Mouse (Mus musculus): ENCODE results near the gene Rab11fip2.

Gene Rab11fip2

GRCm38 (mm10) chr19:59943322-59943871 is at the start of gene Rab11fip2:
Rab11fip2 (minus strand) TSS chr19:59943654.
- peak; percentile 84 to 85 for DNase-seq

- DNase-seq = no peak
Observed at GRCm38 (mm10) chr19:59981588-59981987, 38.1 kb upstream of the Rab11fip2 start.

GRCm38 (mm10) chr19:59954936-59955335 is 11.5 kb upstream of the Rab11fip2 start:
- DNase-seq = no peak

- no peak for DNase-seq
Observed at GRCm38 (mm10) chr19:59949731-59950130, 6.3 kb upstream of the Rab11fip2 start.

GRCm38 (mm10) chr19:59942716-59943321 is 635 bp downstream of the Rab11fip2 start:
- DNase-seq = peak in 1 of 2 experiments; percentile 5

- no peak for DNase-seq
Observed at GRCm38 (mm10) chr19:59939711-59940110, 3.7 kb downstream of the Rab11fip2 start.

- no peak for DNase-seq
Observed at GRCm38 (mm10) chr19:59932085-59932484, 11.4 kb downstream of the Rab11fip2 start.

GRCm38 (mm10) chr19:59928672-59929071 is 14.8 kb downstream of the Rab11fip2 start:
- DNase-seq = no peak

GRCm38 (mm10) chr19:59926125-59926524 is 17.3 kb downstream of the Rab11fip2 start:
- no peak for DNase-seq

- DNase-seq = no peak
Observed at GRCm38 (mm10) chr19:59920846-59921245, 22.6 kb downstream of the Rab11fip2 start.

- no peak for DNase-seq
Observed at GRCm38 (mm10) chr19:59917901-59918613, 25.4 kb downstream of the Rab11fip2 start.

- no peak for DNase-seq
Observed at GRCm38 (mm10) chr19:59911554-59911953, 31.9 kb downstream of the Rab11fip2 start.

GRCm38 (mm10) chr19:59905296-59906081 is 38.0 kb downstream of the Rab11fip2 start:
- DNase-seq = no peak

- DNase-seq = no peak
Observed at GRCm38 (mm10) chr19:59899965-59900364, 43.5 kb downstream of the Rab11fip2 start.

- no peak for DNase-seq
Observed at GRCm38 (mm10) chr19:59898301-59898700, 45.2 kb downstream of the Rab11fip2 start.

GRCm38 (mm10) chr19:59889383-59889782 is 54.1 kb downstream of the Rab11fip2 start:
- DNase-seq = no peak

- DNase-seq = no peak
Observed at GRCm38 (mm10) chr19:59888846-59889245, 54.6 kb downstream of the Rab11fip2 start.

- DNase-seq = no peak
Observed at GRCm38 (mm10) chr19:59887866-59888265, 55.6 kb downstream of the Rab11fip2 start.

- no peak for DNase-seq
Observed at GRCm38 (mm10) chr19:59885301-59885700, 58.2 kb downstream of the Rab11fip2 start.

GRCm38 (mm10) chr19:59877238-59877637 is 66.2 kb downstream of the Rab11fip2 start:
- no peak for DNase-seq

GRCm38 (mm10) chr19:59866666-59867065 is 76.8 kb downstream of the Rab11fip2 start:
- no peak for DNase-seq

GRCm38 (mm10) chr19:59862423-59862822 is 81.0 kb downstream of the Rab11fip2 start:
- no peak for DNase-seq

- no peak for DNase-seq
Observed at GRCm38 (mm10) chr19:59860799-59861198, 82.7 kb downstream of the Rab11fip2 start.
